Mouse (Mus musculus) midbrain, embryonic 10.5 days (tissue): ENCODE results near the gene Rrnad1. TPM values are rescaled to one million over a fixed set of nuclear protein-coding genes. Genes with fewer than 3 reads are reported as not detected.

Source experiments
- DNase-seq: peaks from one replicate; pipeline ENCODE4 v3.0.0-alpha.2; 2017; ENCODE audit warnings: low spot score
- H3K27ac ChIP-seq: fragments of 300-500 bp; sonication (generic); replicated peaks from 2 replicates; pipeline ENCODE4 v1.5.1; 2016; ENCODE audit warnings: mild to moderate bottlenecking
- H3K27me3 ChIP-seq: fragments of 300-500 bp; sonication (generic); 2 replicates; pipeline ENCODE4 v1.6.1; 2016; ENCODE audit warnings: low read depth, mild to moderate bottlenecking; ENCODE audit not compliant: poor library complexity, severe bottlenecking
- H3K36me3 ChIP-seq: fragments of 300-500 bp; sonication (generic); 2 replicates; pipeline ENCODE4 v1.6.1; 2016; ENCODE audit warnings: mild to moderate bottlenecking, moderate library complexity
- H3K4me1 ChIP-seq: fragments of 300-500 bp; sonication (generic); 2 replicates; pipeline ENCODE4 v1.6.1; 2016
- H3K4me3 ChIP-seq: fragments of 300-500 bp; sonication (generic); 2 replicates; pipeline ENCODE4 v1.5.1; 2016; ENCODE audit warnings: mild to moderate bottlenecking, moderate library complexity
- H3K9me3 ChIP-seq: fragments of 300-500 bp; sonication (generic); replicated peaks from 2 replicates; pipeline ENCODE4 v1.6.1; 2016; ENCODE audit warnings: mild to moderate bottlenecking
- WGBS: fragments of 180-500 bp; shearing (Covaris S2); methylation state at CpG from one replicate; pipeline ENCODE4 v1.1.7; 2016; 5-methylcytosine and 5-hydroxymethylcytosine counted together
- polyA plus RNA-seq: library from polyadenylated mRNA; unstranded; fragments of >200 nt; fragmentation: Nextera tagmentation; extraction: Ambion mirVana; gene quantifications from 2 replicates; pipeline ENCODE4 v1.2.1, GENCODE M21; 2016

Gene Rrnad1
- polyA plus RNA-seq, 1 experiment from 2014 or later, result 21.6 TPM

DNA sequence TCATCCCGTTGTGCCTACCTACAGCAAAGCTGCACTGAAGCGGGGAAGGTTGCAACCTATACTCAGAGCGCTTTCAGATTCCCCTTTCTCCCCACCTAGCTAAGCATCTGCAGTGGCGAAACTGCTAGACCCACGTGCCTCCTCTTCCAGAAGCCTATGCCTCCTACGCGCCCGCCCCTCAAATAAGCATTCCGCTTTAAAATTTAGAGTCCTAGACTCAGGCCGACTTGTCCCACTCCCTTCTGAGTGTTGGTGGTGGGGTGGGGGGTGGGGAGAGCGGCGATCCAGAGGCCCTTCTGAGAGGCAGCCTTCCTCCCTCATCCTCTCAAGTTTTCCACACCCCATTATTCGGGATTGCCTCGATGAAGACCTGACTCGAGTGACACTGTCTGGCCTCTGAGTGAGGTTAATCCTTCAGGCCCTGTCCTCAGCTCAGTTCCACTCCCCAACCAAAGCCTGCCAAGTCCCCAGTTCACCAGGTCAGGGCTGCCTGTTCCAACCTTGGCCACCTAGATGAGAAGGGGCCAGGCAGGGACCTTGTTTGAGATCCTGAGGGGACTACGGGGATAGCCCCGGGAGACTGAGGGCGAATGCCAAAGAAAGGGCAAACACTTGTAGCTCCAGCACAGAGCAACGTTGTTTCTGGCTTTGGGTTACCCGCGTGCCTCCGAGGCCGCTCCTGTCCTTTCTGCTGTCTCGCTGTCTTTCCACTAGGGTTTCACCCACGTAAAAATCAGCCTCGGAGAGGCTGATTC, 16.7 kb upstream of the Rrnad1 start:
- Histone ChIP-seq H3K4me1 (peaks cover 89% of the 10 kb centered on the region), H3K27ac (peak overlapping the region; percentile 95), H3K9me3 (no peaks in the 10 kb centered on the region), H3K36me3 (peaks cover 32% of the 10 kb centered on the region), H3K27me3 (peaks cover 13% of the 10 kb centered on the region; the same call in 1 of the 2 replicates), H3K4me3 (peak overlapping the region; percentile 68)
- peak; percentile 76 for DNase-seq
- under 1% methylated on average over 26 of the region's 26 CpGs for WGBS

GRCm38 (mm10) chr3:87946541-87946860, 16.0 kb upstream of the Rrnad1 start:
- 4% methylated on average over 1 of the region's 1 CpGs for WGBS
- no peak for DNase-seq
- peak overlapping the region; percentile 68 for H3K4me3 ChIP-seq
- peak overlapping the region; percentile 95 for H3K27ac ChIP-seq
- H3K4me1 ChIP-seq, result peaks cover 82% of the 10 kb centered on the region
- H3K9me3 ChIP-seq, result no peaks in the 10 kb centered on the region
- peaks cover 32% of the 10 kb centered on the region for H3K36me3 ChIP-seq
- peaks cover 13% of the 10 kb centered on the region; the same call in 1 of the 2 replicates for H3K27me3 ChIP-seq

GRCm38 (mm10) chr3:87945781-87946540, 15.4 kb upstream of the Rrnad1 start:
- Histone ChIP-seq H3K4me3 (peak overlapping the region; percentile 68), H3K4me1 (peaks cover 77% of the 10 kb centered on the region)
- 4% methylated on average over 12 of the region's 12 CpGs for WGBS

DNA sequence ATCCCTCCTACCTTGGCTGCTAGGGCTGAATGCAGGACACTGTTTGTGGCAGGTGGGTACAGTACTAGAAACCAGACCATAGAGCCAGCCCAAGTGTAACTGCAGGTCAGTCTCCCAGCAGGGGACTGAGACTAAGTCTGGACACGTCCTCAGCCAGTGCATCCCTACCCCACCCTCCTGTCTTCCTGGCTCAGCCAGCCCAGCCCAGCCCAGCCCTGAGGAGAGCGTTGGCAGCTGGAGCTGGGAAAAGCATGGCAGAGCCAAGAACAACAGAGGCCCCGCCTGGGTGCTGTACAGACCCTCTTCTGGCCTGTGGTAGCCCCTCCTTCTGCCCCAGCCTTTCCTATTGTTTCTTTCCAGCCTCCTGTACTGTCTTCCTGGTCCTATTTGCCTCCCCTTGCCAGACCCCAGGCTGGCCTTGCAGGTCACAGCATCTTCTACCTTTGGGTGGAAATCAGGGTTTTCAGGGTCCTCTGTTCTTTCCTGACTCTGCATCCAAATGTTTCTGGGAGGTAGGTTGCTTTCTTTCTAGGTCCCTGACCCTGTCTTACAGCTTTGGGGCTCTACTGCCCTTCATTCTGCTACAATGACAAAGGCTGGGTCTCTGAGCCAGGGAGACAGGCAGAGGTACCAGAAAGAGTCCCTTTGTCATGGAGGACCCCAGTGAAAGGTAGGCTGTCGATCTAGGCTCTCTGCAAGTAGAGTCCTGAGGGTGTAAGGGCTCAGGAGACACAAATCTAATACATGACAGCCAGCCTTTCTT, 14.5 kb upstream of the Rrnad1 start:
- DNase-seq, result peak; percentile 46
- 12% methylated on average over 4 of the region's 4 CpGs for WGBS
- Histone ChIP-seq H3K9me3 (no peaks in the 10 kb centered on the region), H3K27me3 (peaks cover 9% of the 10 kb centered on the region; the same call in 1 of the 2 replicates), H3K36me3 (peaks cover 45% of the 10 kb centered on the region), H3K4me1 (peaks cover 67% of the 10 kb centered on the region), H3K27ac (peak overlapping the region; percentile 95), H3K4me3 (peak overlapping the region; percentile 68)

More at GRCm38 (mm10) chr3:87945781-87946540, 15.4 kb upstream of the Rrnad1 start:
- Histone ChIP-seq H3K27me3 (peaks cover 9% of the 10 kb centered on the region; the same call in 1 of the 2 replicates), H3K9me3 (no peaks in the 10 kb centered on the region), H3K27ac (peak overlapping the region; percentile 95), H3K36me3 (peaks cover 36% of the 10 kb centered on the region)
- peak; percentile 62 for DNase-seq

- Histone ChIP-seq H3K4me1 (peaks cover 53% of the 10 kb centered on the region), H3K27ac (no peak overlapping the region), H3K9me3 (no peaks in the 10 kb centered on the region), H3K36me3 (peaks cover 59% of the 10 kb centered on the region), H3K27me3 (peaks cover 4% of the 10 kb centered on the region; the same call in 1 of the 2 replicates), H3K4me3 (no peak overlapping the region)
- no peak for DNase-seq
- 90% methylated on average over 7 of the region's 7 CpGs for WGBS
Measured at GRCm38 (mm10) chr3:87943586-87943985, 13.1 kb upstream of the Rrnad1 start.

DNA sequence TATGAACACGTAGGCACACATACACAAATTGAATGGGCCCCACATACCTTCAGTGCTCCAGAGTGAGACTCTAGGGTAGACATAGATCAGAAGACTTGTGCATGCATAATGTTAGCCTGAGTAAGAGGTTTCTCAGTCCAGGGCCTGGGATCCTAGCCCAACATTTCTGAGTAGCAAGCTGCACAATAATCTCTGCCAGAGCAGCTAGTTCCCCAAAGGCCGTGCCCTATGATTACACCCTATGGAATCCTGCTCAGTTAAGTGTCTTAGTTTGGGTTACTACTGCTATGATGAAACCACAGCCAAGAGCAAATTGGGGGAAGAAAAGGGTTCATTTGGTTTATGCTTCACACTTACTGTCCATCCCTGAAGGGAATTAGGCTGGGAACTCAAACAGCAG, 12.0 kb upstream of the Rrnad1 start:
- no peaks in the 10 kb centered on the region for H3K27me3 ChIP-seq
- H3K36me3 ChIP-seq, result peaks cover 71% of the 10 kb centered on the region
- H3K9me3 ChIP-seq, result no peaks in the 10 kb centered on the region
- no peak overlapping the region for H3K27ac ChIP-seq
- 93% methylated on average over 2 of the region's 2 CpGs for WGBS
- peaks cover 42% of the 10 kb centered on the region for H3K4me1 ChIP-seq
- DNase-seq, result no peak
- H3K4me3 ChIP-seq, result no peak overlapping the region

GRCm38 (mm10) chr3:87940611-87941010, 10.1 kb upstream of the Rrnad1 start:
- Histone ChIP-seq H3K4me3 (no peak overlapping the region), H3K4me1 (peaks cover 30% of the 10 kb centered on the region), H3K9me3 (no peaks in the 10 kb centered on the region), H3K36me3 (peaks cover 87% of the 10 kb centered on the region), H3K27ac (no peak overlapping the region), H3K27me3 (no peaks in the 10 kb centered on the region)
- WGBS, result 76% methylated on average over 5 of the region's 5 CpGs
- DNase-seq, result no peak

DNA sequence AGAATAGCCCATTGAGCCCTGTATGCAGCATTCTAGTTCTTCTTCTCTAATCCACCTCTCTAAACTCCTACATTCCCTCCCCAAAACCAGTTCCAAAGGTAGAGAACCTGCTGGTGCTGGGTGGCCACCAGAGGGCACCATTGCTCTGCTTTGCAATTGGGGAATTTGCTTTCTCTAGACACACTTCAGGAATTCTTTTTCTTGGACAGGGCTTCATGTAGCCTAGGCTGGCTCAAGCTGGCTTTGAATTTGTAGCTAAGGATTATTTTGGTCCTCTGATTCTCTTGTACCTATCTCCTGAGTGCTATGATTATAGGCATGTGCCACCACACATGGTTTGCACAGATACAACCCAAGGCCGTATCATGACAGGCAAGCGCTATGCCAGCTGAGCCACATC, 5.3 kb upstream of the Rrnad1 start:
- no peaks in the 10 kb centered on the region for H3K27me3 ChIP-seq
- peaks cover 95% of the 10 kb centered on the region for H3K36me3 ChIP-seq
- no peaks in the 10 kb centered on the region for H3K9me3 ChIP-seq
- 96% methylated on average over 2 of the region's 2 CpGs for WGBS
- H3K27ac ChIP-seq, result peak overlapping the region; percentile 66
- H3K4me1 ChIP-seq, result peaks cover 31% of the 10 kb centered on the region
- 0 out of 2 replicates have a peak overlapping the region, but pooled peaks have one; percentile 0 for H3K4me3 ChIP-seq
- DNase-seq, result peak; percentile 85

DNA sequence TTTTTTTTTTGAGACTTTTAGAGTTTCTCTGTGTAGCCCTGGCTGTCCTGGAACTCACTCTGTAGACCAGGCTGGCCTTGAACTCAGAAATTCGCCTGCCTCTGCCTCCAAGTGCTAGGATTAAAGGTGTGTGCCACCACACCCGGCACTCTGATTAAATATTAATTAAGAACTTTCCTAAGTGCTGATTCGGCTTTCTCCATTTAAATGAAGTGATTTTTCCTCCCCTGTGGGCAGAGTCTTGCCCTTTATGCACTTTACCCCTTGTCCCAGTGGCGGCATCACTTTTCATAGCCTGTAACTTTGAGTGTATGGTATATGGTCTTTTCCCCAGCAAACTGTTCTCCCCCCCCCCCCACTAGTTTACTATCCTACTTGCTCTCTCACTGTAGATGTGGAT, 4.7 kb upstream of the Rrnad1 start:
- peaks cover 89% of the 10 kb centered on the region for H3K36me3 ChIP-seq
- H3K27me3 ChIP-seq, result no peaks in the 10 kb centered on the region
- peaks cover 36% of the 10 kb centered on the region for H3K4me1 ChIP-seq
- DNase-seq, result no peak
- no peak overlapping the region for H3K27ac ChIP-seq
- 85% methylated on average over 4 of the region's 4 CpGs for WGBS
- no peaks in the 10 kb centered on the region for H3K9me3 ChIP-seq
- H3K4me3 ChIP-seq, result no peak overlapping the region

DNA sequence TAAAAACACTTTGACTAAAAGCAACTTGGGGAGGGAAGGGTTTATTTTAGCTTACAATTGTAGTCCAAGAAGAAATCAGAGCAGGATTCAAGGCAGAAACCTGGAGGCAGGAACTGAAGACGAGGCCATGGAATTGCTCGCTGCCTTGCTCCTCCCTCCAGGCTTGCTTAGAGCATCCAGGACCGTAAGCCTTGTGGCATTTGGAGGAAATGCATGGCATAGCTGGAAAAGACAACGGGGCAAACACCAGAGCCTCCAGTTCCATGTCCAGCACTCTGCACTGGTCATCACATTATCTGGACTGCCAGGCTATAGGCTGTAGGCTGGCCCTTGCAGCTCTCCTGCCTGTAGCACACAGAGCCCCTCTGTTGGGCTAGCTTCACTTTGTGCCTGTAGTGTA, 4.0 kb upstream of the Rrnad1 start:
- H3K9me3 ChIP-seq, result no peaks in the 10 kb centered on the region
- no peak overlapping the region for H3K27ac ChIP-seq
- 82% methylated on average over 4 of the region's 4 CpGs for WGBS
- no peaks in the 10 kb centered on the region for H3K27me3 ChIP-seq
- peaks cover 82% of the 10 kb centered on the region for H3K36me3 ChIP-seq
- no peak overlapping the region for H3K4me3 ChIP-seq
- DNase-seq, result no peak
- peaks cover 42% of the 10 kb centered on the region for H3K4me1 ChIP-seq

DNA sequence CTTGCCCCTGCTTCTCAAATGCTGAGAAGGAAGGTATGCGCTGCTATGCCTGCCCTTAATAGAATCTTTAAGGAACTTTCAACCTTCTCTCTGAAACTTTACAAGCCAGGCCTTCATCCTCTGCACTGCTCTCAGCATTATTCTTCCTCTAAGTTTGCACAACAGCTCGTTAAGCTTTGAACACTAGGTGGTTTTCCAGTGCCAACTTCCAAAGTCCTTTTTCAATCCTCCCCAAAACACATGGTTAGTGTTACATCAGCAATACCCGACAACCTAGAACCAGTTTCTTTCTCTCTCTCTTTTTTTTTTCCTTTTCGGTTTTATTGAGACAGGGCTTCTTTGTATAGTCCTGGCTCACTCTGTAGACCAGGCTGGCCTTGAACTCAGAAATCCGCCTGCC, 3.5 kb upstream of the Rrnad1 start:
- no peak overlapping the region for H3K27ac ChIP-seq

GRCm38 (mm10) chr3:87929341-87930077, 1.0 kb downstream of the Rrnad1 start:
- 7% methylated on average over 26 of the region's 26 CpGs for WGBS
- DNase-seq, result no peak
- H3K36me3 ChIP-seq, result peaks cover 69% of the 10 kb centered on the region
- H3K4me3 ChIP-seq, result peak overlapping the region; percentile 97
- no peaks in the 10 kb centered on the region for H3K9me3 ChIP-seq
- peaks cover 43% of the 10 kb centered on the region for H3K4me1 ChIP-seq
- peak overlapping the region; percentile 96 for H3K27ac ChIP-seq
- no peaks in the 10 kb centered on the region for H3K27me3 ChIP-seq

More for the DNA sequence above, 3.5 kb upstream of the Rrnad1 start:
- Histone ChIP-seq H3K9me3 (no peaks in the 10 kb centered on the region), H3K4me3 (no peak overlapping the region), H3K27me3 (no peaks in the 10 kb centered on the region), H3K4me1 (peaks cover 47% of the 10 kb centered on the region), H3K36me3 (peaks cover 77% of the 10 kb centered on the region)
- DNase-seq, result no peak
- WGBS, result 92% methylated on average over 5 of the region's 5 CpGs
